Mouse (Mus musculus) heart, postnatal 0 days (tissue): ENCODE results near the gene Osbpl9. TPM values are rescaled to one million over a fixed set of nuclear protein-coding genes. Genes with fewer than 3 reads are reported as not detected.
A peak's percentile ranks its signal among the peaks of the same experiment; 100 is the strongest.

Experiments used
- ATAC-seq: fragments of 200-750 bp; cut with Nextera tagmentation; 2 replicates; pipeline ENCODE4 v1.8.0; 2017; ENCODE audit warnings: low read depth, moderate number of reproducible peaks, moderate library complexity; ENCODE audit not compliant: insufficient read depth
- DNase-seq: peaks from one replicate; pipeline ENCODE4 v3.0.0-alpha.2; 2016; ENCODE audit warnings: low spot score
- H3K27ac ChIP-seq: fragments of 300-500 bp; sonication (generic); 2 replicates; pipeline ENCODE4 v1.5.1; 2014; ENCODE audit warnings: low read depth, mild to moderate bottlenecking
- H3K27me3 ChIP-seq: fragments of 300-500 bp; sonication (generic); 2 replicates; pipeline ENCODE4 v1.6.1; 2014; ENCODE audit warnings: low read length, mixed read lengths; ENCODE audit not compliant: control insufficient read depth, insufficient read depth
- H3K36me3 ChIP-seq: fragments of 300-500 bp; sonication (generic); replicated peaks from 2 replicates; pipeline ENCODE4 v1.6.1; 2014; ENCODE audit warnings: low read length, mixed read lengths; ENCODE audit not compliant: control insufficient read depth, insufficient read depth
- H3K4me1 ChIP-seq: fragments of 300-500 bp; sonication (generic); 2 replicates; pipeline ENCODE4 v1.6.1; 2014; ENCODE audit warnings: antibody characterized with exemption; ENCODE audit not compliant: control insufficient read depth, insufficient read depth
- H3K4me2 ChIP-seq: fragments of 300-500 bp; sonication (generic); 2 replicates; pipeline ENCODE4 v1.6.1; 2014; ENCODE audit warnings: low read depth, mild to moderate bottlenecking, low read length, moderate library complexity
- H3K4me3 ChIP-seq: fragments of 300-500 bp; sonication (generic); 2 replicates; pipeline ENCODE4 v1.5.1; 2014; ENCODE audit warnings: low read depth, low read length
- H3K9ac ChIP-seq: fragments of 300-500 bp; sonication (generic); replicated peaks from 2 replicates; pipeline ENCODE4 v1.6.1; 2014; ENCODE audit warnings: low read depth, low read length, mixed read lengths
- H3K9me3 ChIP-seq: fragments of 300-500 bp; sonication (generic); replicated peaks from 2 replicates; pipeline ENCODE4 v1.6.1; 2016; ENCODE audit warnings: low read length; ENCODE audit not compliant: control insufficient read depth
- CTCF ChIP-seq: IDR thresholded peaks from 2 replicates; pipeline ENCODE4 v1.5.1; 2016; ENCODE audit warnings: antibody characterized with exemption, control low read depth, low read depth
- EP300 ChIP-seq: IDR thresholded peaks from 2 replicates; pipeline ENCODE4 v1.6.1; 2016; ENCODE audit warnings: antibody characterized with exemption, low read depth
- WGBS: fragments of 180-500 bp; shearing (Covaris S2); extraction: QIAGEN DNeasy Blood & Tissue Kit; methylation state at CpG from one replicate; pipeline ENCODE4 v1.1.7; 2014; 5-methylcytosine and 5-hydroxymethylcytosine counted together
- polyA plus RNA-seq: library from polyadenylated mRNA; unstranded; fragments of >200 nt; fragmentation: Nextera tagmentation; extraction: Ambion mirVana; gene quantifications from 2 replicates; pipeline ENCODE4 v1.2.1, GENCODE M21; 2015
- total RNA-seq: library from RNA; depleted of rRNA; stranded (reverse); fragments of >200 nt; gene quantifications from 2 replicates; pipeline ENCODE4 v1.2.3, GENCODE M21; 2014; ENCODE audit warnings: low replicate concordance

Gene Osbpl9
- total and polyA plus RNA-seq, 2 experiments from 2014 or later = 49.0 to 49.7 TPM

DNA sequence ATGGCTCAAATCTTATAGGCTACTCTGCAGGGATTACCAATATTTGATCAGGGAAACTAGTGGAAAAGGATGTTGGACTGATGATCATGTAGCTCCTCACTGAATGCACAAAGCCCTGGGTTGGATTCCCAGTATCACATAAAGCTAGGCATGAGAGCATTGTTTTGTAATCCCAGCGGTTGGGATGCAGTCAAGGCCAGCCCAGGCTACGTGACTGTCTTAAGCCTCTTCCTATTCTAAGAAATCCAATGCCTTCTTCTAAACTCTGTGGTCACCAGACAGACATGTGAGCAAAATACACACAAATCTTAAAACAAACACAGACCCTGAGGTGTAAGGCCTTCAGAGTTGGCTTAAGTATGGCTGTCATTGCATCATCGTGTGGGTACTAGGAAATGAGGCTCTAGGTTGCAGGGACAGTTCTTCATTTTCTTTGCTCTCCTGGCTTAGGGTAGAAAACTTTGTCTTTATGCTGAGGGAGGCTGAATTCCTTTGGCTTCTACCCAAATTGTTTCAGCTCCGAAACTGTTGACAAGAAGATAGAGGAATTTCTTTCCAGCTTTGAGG is 142.7 kb downstream of the Osbpl9 start:
- H3K36me3 ChIP-seq = peaks cover 95% of the 10 kb centered on the region
- H3K4me2 ChIP-seq = no peak overlapping the region
- no peak for TF ChIP-seq EP300
- TF ChIP-seq CTCF = no peak
- no peak overlapping the region for H3K4me3 ChIP-seq
- no peak for ATAC-seq
- H3K4me1 ChIP-seq = no peaks in the 10 kb centered on the region
- 74% methylated on average over 4 of the region's 4 CpGs for WGBS
- no peak overlapping the region for H3K9ac ChIP-seq
- no peaks in the 10 kb centered on the region for H3K9me3 ChIP-seq
- H3K27me3 ChIP-seq = no peaks in the 10 kb centered on the region
- no peak overlapping the region for H3K27ac ChIP-seq
- DNase-seq = no peak

DNA sequence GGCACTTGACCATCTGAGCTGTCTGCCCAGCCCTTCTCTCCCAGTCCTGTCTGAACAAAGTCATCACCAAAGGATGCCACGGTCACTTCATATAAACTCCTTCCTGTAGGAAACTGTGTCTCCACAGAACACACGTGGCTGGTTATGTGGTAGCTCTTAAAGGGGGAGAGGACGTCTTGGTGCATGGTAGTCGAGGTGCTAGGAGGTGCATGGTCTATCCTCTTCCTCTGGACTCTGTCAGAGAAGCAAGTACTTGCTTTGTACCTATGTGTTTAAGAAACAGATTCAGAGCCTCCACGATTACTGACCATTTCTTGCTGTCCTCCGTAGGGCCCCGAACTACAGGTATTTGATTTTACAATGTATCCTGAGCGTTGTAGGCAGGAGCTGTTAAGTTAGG is 144.4 kb downstream of the Osbpl9 start:
- ATAC-seq = no peak
- WGBS = 93% methylated on average over 8 of the region's 8 CpGs
- peaks cover 91% of the 10 kb centered on the region for H3K36me3 ChIP-seq
- H3K27me3 ChIP-seq = no peaks in the 10 kb centered on the region
- H3K9ac ChIP-seq = no peak overlapping the region
- no peak overlapping the region for H3K27ac ChIP-seq
- no peak for DNase-seq
- H3K4me3 ChIP-seq = no peak overlapping the region
- H3K9me3 ChIP-seq = no peaks in the 10 kb centered on the region
- TF ChIP-seq CTCF (no peak), EP300 (no peak)
- H3K4me2 ChIP-seq = no peak overlapping the region
- no peaks in the 10 kb centered on the region for H3K4me1 ChIP-seq

DNA sequence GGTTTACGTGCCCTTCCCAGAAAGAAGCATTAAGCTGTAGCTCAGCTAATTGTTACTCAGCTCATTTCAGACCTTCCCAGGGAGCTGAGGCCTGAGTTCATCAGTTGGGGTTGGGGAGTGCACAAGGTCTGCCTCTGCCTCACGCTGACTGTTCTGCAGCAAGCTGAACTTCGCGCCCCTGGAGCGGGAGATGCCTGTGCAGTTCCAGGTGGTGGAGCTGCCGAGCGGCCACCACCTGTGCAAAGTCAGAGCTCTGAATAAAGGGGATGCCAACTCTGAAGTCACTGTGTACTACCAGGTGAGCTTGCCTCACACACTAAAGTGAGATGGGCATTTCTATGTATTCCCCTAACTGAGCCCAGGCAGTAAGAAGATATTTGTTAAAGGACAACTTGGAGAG is 145.7 kb downstream of the Osbpl9 start:
- 87% methylated on average over 7 of the region's 7 CpGs for WGBS

DNA sequence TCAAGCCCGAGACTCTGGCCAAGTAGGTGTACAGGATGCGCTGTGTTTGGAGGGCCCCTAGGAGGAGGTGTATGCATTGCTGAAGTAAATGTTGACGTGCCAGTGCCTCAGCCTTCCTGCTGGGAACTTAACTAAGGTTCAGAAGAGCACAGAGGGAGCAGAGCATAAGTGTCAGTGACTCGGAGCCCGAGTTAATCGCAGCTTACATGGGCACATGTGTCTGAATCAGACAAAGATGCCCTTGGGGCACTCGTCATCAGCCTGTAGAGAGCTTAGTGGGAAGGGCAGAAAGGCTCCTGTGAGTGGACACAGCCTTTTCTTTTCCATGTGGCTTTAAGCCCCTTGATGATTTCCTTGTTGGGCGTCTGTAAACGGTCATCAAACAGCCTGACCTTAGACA is 148.1 kb downstream of the Osbpl9 start:
- ATAC-seq (no peak), DNase-seq (no peak)
- TF ChIP-seq CTCF (no peak), EP300 (no peak)
- Histone ChIP-seq H3K4me1 (no peaks in the 10 kb centered on the region), H3K4me3 (no peak overlapping the region), H3K9me3 (no peaks in the 10 kb centered on the region), H3K27ac (no peak overlapping the region), H3K9ac (no peak overlapping the region), H3K36me3 (peaks cover 82% of the 10 kb centered on the region), H3K27me3 (no peaks in the 10 kb centered on the region), H3K4me2 (no peak overlapping the region)
- 88% methylated on average over 9 of the region's 9 CpGs for WGBS

More for the DNA sequence above, 145.7 kb downstream of the Osbpl9 start:
- Histone ChIP-seq H3K27ac (no peak overlapping the region), H3K4me3 (no peak overlapping the region), H3K27me3 (no peaks in the 10 kb centered on the region), H3K9ac (no peak overlapping the region), H3K9me3 (no peaks in the 10 kb centered on the region), H3K4me1 (no peaks in the 10 kb centered on the region), H3K36me3 (peaks cover 86% of the 10 kb centered on the region), H3K4me2 (no peak overlapping the region)
- ATAC-seq (no peak), DNase-seq (no peak)
- TF ChIP-seq EP300 (no peak), CTCF (no peak)

DNA sequence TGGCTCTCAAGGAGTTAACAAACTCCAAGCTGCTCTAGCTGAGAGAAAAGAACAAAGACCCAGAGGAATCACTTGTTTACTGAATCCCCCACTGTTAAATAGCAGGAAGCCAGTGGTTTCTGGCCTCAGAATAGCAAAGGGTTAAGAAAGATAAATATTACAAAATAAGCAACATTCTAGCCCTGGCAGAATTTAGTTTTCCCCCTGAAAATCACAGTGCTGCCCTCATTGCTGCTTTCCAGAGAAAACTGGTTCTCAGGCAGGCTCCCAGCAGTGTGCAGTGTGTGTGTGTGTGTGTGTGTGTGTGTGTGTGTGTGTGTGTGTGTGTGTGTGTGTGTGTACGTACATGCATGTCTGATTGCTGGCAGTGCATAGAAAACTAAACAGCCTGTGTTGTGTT is 149.8 kb downstream of the Osbpl9 start:
- 0 out of 2 replicates have a peak, but pooled peaks have one; percentile 27 for ATAC-seq
- H3K4me1 ChIP-seq = 0 out of 2 replicates have a peak, but pooled peaks cover 3% of the 10 kb centered on the region
- DNase-seq = no peak
- no peak overlapping the region for H3K4me3 ChIP-seq
- no peaks in the 10 kb centered on the region for H3K27me3 ChIP-seq
- 62% methylated on average over 1 of the region's 1 CpGs for WGBS
- no peak overlapping the region for H3K27ac ChIP-seq
- H3K9me3 ChIP-seq = no peaks in the 10 kb centered on the region
- H3K4me2 ChIP-seq = no peak overlapping the region
- peaks cover 76% of the 10 kb centered on the region for H3K36me3 ChIP-seq
- no peak overlapping the region for H3K9ac ChIP-seq
- no peak for TF ChIP-seq CTCF
- no peak for TF ChIP-seq EP300

DNA sequence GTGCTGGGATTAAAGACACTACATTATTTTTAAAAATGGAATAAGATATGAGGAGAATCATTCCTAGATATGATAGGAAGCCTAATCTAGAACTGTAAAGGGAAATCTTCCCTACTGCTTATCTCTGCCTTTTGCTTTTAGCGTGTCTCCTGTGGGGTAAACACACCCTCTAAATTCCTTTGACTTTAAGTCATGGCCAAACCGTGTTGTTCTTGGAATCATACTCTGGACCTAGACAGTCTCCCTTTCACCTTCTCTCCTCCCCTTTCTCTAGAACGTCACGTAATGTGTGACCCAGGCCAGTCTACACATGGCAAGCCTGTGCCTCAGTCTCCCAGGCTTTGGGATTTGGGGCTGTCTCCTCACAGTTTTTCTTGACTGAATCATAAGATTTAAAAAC is 153.8 kb downstream of the Osbpl9 start:
- Histone ChIP-seq H3K27ac (no peak overlapping the region), H3K4me1 (0 out of 2 replicates have a peak, but pooled peaks cover 3% of the 10 kb centered on the region), H3K36me3 (peaks cover 73% of the 10 kb centered on the region), H3K4me3 (no peak overlapping the region), H3K27me3 (no peaks in the 10 kb centered on the region), H3K4me2 (no peak overlapping the region), H3K9ac (no peak overlapping the region), H3K9me3 (no peaks in the 10 kb centered on the region)
- 27% methylated on average over 4 of the region's 4 CpGs for WGBS
- TF ChIP-seq EP300 = no peak
- TF ChIP-seq CTCF = no peak
- no peak; the same call in 1 of the 2 replicates for ATAC-seq
- peak; percentile 40 for DNase-seq
